Mouse (Mus musculus): Measurements from ENCODE around the gene 4931406P16Rik.

DNA sequence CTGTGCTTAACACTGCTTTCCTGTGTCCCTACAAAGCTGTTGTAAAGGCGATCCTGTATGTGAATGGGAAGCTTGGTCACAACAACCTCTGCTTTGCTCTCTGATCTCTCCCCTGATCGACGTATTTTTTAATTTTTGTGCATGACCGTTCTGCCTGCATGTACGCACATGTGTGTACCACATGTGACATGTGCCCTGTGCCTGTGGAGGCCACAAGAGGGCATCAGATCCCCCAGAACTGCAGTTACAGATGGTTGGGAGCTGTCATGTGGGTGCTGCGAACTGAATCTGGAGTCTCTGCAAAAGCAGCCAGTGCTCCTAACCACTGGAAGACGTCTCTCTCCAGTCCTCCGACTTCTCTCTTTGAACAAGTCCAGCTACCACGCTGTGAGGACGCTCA lies 91.0 kb downstream of the 4931406P16Rik start:
- TF ChIP-seq CTCF (IDR thresholded peaks at IDR 0.05; ENCODE audit: borderline replicate concordance, insufficient read depth, low read depth, low read length) (no peak), POLR2A (IDR thresholded peaks at IDR 0.05; ENCODE audit: borderline replicate concordance, insufficient read depth, low read length) (no peak)
